Mouse (Mus musculus): ENCODE results near the gene Ttll9. TPM values are rescaled to one million over a fixed set of nuclear protein-coding genes. Genes with fewer than 3 reads are reported as not detected.

Gene Ttll9
- polyA plus RNA-seq, 1 experiment from 2014 or later, result 1.1 TPM

GRCm38 (mm10) chr2:153013724-153014515, 51.6 kb downstream of the Ttll9 start:
- no peaks in the 10 kb centered on the region for H3K9me3 ChIP-seq (ENCODE audit: control insufficient read depth, low read length)
- DNase-seq (ENCODE audit: low spot score), result no peak
- 0 out of 2 replicates have a peak, but pooled peaks cover 4% of the 10 kb centered on the region for H3K27me3 ChIP-seq (replicated peaks; ENCODE audit: control insufficient read depth, insufficient read depth, low read length)
- peak overlapping the region; percentile 94 for H3K4me2 ChIP-seq (ENCODE audit: low read depth, low read length)
- WGBS, result 87% methylated on average over 11 of the region's 11 CpGs
- peak overlapping the region; percentile 85 for H3K9ac ChIP-seq (ENCODE audit: low read depth, low read length)
- H3K4me1 ChIP-seq (ENCODE audit: control insufficient read depth, insufficient read depth, low read length), result peaks cover 8% of the 10 kb centered on the region
- H3K4me3 ChIP-seq (ENCODE audit: low read depth, low read length), result peak overlapping the region; percentile 85
- no peak overlapping the region for H3K27ac ChIP-seq (replicated peaks; ENCODE audit: low read depth, low read length)
- peaks cover 40% of the 10 kb centered on the region for H3K36me3 ChIP-seq (ENCODE audit: control insufficient read depth, insufficient read depth, low read length)
- ATAC-seq (ENCODE audit: low read depth), result no peak

- Histone ChIP-seq H3K4me2 (ENCODE audit: low read depth, low read length) (peak within 1 kb of the TSS; percentile 94), H3K36me3 (ENCODE audit: control insufficient read depth, insufficient read depth, low read length) (peaks cover 29% of the 10 kb centered on the region), H3K4me1 (ENCODE audit: control insufficient read depth, insufficient read depth, low read length) (peaks cover 8% of the 10 kb centered on the region), H3K9me3 (ENCODE audit: control insufficient read depth, low read length) (no peaks in the 10 kb centered on the region), H3K27ac (replicated peaks; ENCODE audit: low read depth, low read length) (no peak within 1 kb of the TSS), H3K4me3 (ENCODE audit: low read depth, low read length) (peak within 1 kb of the TSS; percentile 85), H3K9ac (ENCODE audit: low read depth, low read length) (peak within 1 kb of the TSS; percentile 85), H3K27me3 (replicated peaks; ENCODE audit: control insufficient read depth, insufficient read depth, low read length) (0 out of 2 replicates have a peak, but pooled peaks cover 4% of the 10 kb centered on the region)
- WGBS, result 2% methylated on average over 34 of the region's 54 CpGs
- DNase-seq (ENCODE audit: low spot score), result peak; percentile 96
- peak; percentile 96 for ATAC-seq (ENCODE audit: low read depth)
Observed at GRCm38 (mm10) chr2:153014758-153015593, 52.7 kb downstream of the Ttll9 start, which contains the start of gene Pdrg1. Gene Pdrg1, minus strand, starts transcription at chr2:153015427.

DNA sequence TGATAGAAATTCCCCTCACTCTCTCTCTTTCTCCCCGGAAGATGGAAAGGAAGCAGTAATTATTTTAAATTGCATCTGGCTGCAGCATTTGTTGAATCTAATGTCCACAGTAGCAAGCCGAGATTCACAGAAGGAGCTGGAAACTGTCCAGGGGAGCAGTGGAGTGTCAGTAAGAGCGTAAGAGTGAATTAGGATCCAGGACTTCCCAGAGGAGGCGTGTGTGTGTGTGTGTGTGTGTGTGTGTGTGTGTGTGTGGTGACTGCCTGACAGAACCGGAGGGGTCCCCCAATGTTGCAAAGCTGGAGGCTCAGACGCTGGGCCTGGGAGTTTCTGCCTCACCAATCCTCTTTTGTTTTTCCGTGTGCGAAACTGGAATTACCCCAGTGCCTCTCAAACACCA, 53.5 kb downstream of the Ttll9 start:
- WGBS, result 41% methylated on average over 8 of the region's 8 CpGs
- Histone ChIP-seq H3K4me3 (ENCODE audit: low read depth, low read length) (no peak overlapping the region), H3K9me3 (ENCODE audit: control insufficient read depth, low read length) (no peaks in the 10 kb centered on the region), H3K9ac (ENCODE audit: low read depth, low read length) (no peak overlapping the region), H3K27me3 (replicated peaks; ENCODE audit: control insufficient read depth, insufficient read depth, low read length) (0 out of 2 replicates have a peak, but pooled peaks cover 4% of the 10 kb centered on the region), H3K27ac (replicated peaks; ENCODE audit: low read depth, low read length) (no peak overlapping the region), H3K4me1 (ENCODE audit: control insufficient read depth, insufficient read depth, low read length) (peaks cover 8% of the 10 kb centered on the region), H3K4me2 (ENCODE audit: low read depth, low read length) (peak overlapping the region; percentile 94; the same call in 1 of the 2 replicates), H3K36me3 (ENCODE audit: control insufficient read depth, insufficient read depth, low read length) (peaks cover 22% of the 10 kb centered on the region)
- ATAC-seq (ENCODE audit: low read depth), result no peak
- DNase-seq (ENCODE audit: low spot score), result no peak

DNA sequence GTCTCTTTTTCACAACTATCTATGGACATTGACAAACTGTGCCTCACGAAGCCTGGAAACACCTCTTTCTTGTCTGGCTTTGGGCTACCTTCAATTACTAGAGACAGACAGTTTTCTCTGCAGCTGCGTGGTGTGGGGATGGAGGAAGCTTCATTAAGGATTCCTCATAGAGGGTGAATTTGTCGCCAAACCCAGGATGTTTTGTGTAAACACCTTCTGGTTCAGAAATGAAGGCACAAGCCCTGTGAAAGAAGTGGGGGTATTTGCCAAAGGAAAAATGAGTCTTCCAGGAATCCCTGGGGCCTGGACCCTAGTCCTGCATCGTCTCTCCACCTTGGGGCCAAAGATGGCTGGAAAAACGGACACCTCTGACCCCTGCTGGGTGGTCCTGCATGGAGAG, 54.5 kb downstream of the Ttll9 start:
- ATAC-seq (ENCODE audit: low read depth) (no peak), DNase-seq (ENCODE audit: low spot score) (no peak)
- H3K9ac ChIP-seq (ENCODE audit: low read depth, low read length), result no peak overlapping the region
- 0 out of 2 replicates have a peak, but pooled peaks cover 4% of the 10 kb centered on the region for H3K27me3 ChIP-seq (replicated peaks; ENCODE audit: control insufficient read depth, insufficient read depth, low read length)
- no peak overlapping the region for H3K27ac ChIP-seq (replicated peaks; ENCODE audit: low read depth, low read length)
- H3K9me3 ChIP-seq (ENCODE audit: control insufficient read depth, low read length), result no peaks in the 10 kb centered on the region
- H3K4me3 ChIP-seq (ENCODE audit: low read depth, low read length), result no peak overlapping the region
- H3K4me2 ChIP-seq (ENCODE audit: low read depth, low read length), result no peak overlapping the region
- WGBS, result 35% methylated on average over 5 of the region's 5 CpGs
- peaks cover 8% of the 10 kb centered on the region for H3K4me1 ChIP-seq (ENCODE audit: control insufficient read depth, insufficient read depth, low read length)
- peaks cover 13% of the 10 kb centered on the region for H3K36me3 ChIP-seq (ENCODE audit: control insufficient read depth, insufficient read depth, low read length)

- no peaks in the 10 kb centered on the region for H3K9me3 ChIP-seq (ENCODE audit: control insufficient read depth, low read length)
- H3K4me1 ChIP-seq (ENCODE audit: control insufficient read depth, insufficient read depth, low read length), result peaks cover 3% of the 10 kb centered on the region
- WGBS, result 76% methylated on average over 3 of the region's 3 CpGs
- no peaks in the 10 kb centered on the region for H3K36me3 ChIP-seq (ENCODE audit: control insufficient read depth, insufficient read depth, low read length)
- no peak overlapping the region for H3K27ac ChIP-seq (replicated peaks; ENCODE audit: low read depth, low read length)
- 0 out of 2 replicates have a peak, but pooled peaks cover 4% of the 10 kb centered on the region for H3K27me3 ChIP-seq (replicated peaks; ENCODE audit: control insufficient read depth, insufficient read depth, low read length)
- no peak overlapping the region for H3K4me2 ChIP-seq (ENCODE audit: low read depth, low read length)
- no peak for ATAC-seq (ENCODE audit: low read depth)
- no peak overlapping the region for H3K9ac ChIP-seq (ENCODE audit: low read depth, low read length)
- DNase-seq (ENCODE audit: low spot score), result no peak
- no peak overlapping the region for H3K4me3 ChIP-seq (ENCODE audit: low read depth, low read length)
Observed at GRCm38 (mm10) chr2:153019355-153019754, 57.1 kb downstream of the Ttll9 start.

DNA sequence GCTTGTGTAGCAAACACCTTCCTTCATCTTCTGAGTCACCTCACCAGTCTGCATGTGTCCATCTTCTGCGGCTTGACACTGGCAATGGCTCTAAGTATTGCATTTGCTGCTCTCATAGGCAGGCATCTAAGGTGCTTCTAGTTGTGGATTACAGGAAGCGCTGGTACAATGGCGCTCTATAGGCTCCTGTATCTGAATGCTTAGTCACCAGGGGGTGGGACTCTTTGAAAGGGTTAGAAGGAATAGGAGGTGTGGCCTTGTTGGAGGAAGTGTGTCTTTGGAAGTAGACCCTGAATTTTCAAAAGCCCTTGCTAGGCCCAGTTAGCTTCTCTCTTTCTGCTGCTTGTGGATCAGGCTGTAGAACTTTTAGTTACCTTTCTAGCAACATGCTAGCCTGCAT, 58.9 kb downstream of the Ttll9 start:
- Histone ChIP-seq H3K4me2 (ENCODE audit: low read depth, low read length) (no peak overlapping the region), H3K27me3 (replicated peaks; ENCODE audit: control insufficient read depth, insufficient read depth, low read length) (0 out of 2 replicates have a peak, but pooled peaks cover 4% of the 10 kb centered on the region), H3K27ac (replicated peaks; ENCODE audit: low read depth, low read length) (no peak overlapping the region), H3K9ac (ENCODE audit: low read depth, low read length) (no peak overlapping the region), H3K4me3 (ENCODE audit: low read depth, low read length) (no peak overlapping the region), H3K9me3 (ENCODE audit: control insufficient read depth, low read length) (no peaks in the 10 kb centered on the region), H3K36me3 (ENCODE audit: control insufficient read depth, insufficient read depth, low read length) (no peaks in the 10 kb centered on the region), H3K4me1 (ENCODE audit: control insufficient read depth, insufficient read depth, low read length) (no peaks in the 10 kb centered on the region)
- 63% methylated on average over 3 of the region's 3 CpGs for WGBS
- no peak for DNase-seq (ENCODE audit: low spot score)
- ATAC-seq (ENCODE audit: low read depth), result no peak

- Histone ChIP-seq H3K4me2 (ENCODE audit: low read depth, low read length) (no peak overlapping the region), H3K9ac (ENCODE audit: low read depth, low read length) (no peak overlapping the region), H3K4me3 (ENCODE audit: low read depth, low read length) (no peak overlapping the region), H3K36me3 (ENCODE audit: control insufficient read depth, insufficient read depth, low read length) (no peaks in the 10 kb centered on the region), H3K9me3 (ENCODE audit: control insufficient read depth, low read length) (no peaks in the 10 kb centered on the region), H3K27ac (replicated peaks; ENCODE audit: low read depth, low read length) (no peak overlapping the region), H3K27me3 (replicated peaks; ENCODE audit: control insufficient read depth, insufficient read depth, low read length) (no peaks in the 10 kb centered on the region), H3K4me1 (ENCODE audit: control insufficient read depth, insufficient read depth, low read length) (no peaks in the 10 kb centered on the region)
- ATAC-seq (ENCODE audit: low read depth), result no peak
- WGBS, result 68% methylated on average over 4 of the region's 4 CpGs
- no peak for DNase-seq (ENCODE audit: low spot score)
Observed at GRCm38 (mm10) chr2:153022855-153023254, 60.6 kb downstream of the Ttll9 start.

GRCm38 (mm10) chr2:153026052-153026451, 63.8 kb downstream of the Ttll9 start:
- DNase-seq (ENCODE audit: low spot score) (no peak), ATAC-seq (ENCODE audit: low read depth) (no peak)
- 73% methylated on average over 7 of the region's 7 CpGs for WGBS
- no peak overlapping the region for H3K27ac ChIP-seq (replicated peaks; ENCODE audit: low read depth, low read length)
- peaks cover 24% of the 10 kb centered on the region for H3K27me3 ChIP-seq (replicated peaks; ENCODE audit: control insufficient read depth, insufficient read depth, low read length)
- H3K4me1 ChIP-seq (ENCODE audit: control insufficient read depth, insufficient read depth, low read length), result no peaks in the 10 kb centered on the region
- no peak overlapping the region for H3K9ac ChIP-seq (ENCODE audit: low read depth, low read length)
- no peaks in the 10 kb centered on the region for H3K9me3 ChIP-seq (ENCODE audit: control insufficient read depth, low read length)
- no peak overlapping the region for H3K4me3 ChIP-seq (ENCODE audit: low read depth, low read length)
- H3K36me3 ChIP-seq (ENCODE audit: control insufficient read depth, insufficient read depth, low read length), result no peaks in the 10 kb centered on the region
- H3K4me2 ChIP-seq (ENCODE audit: low read depth, low read length), result no peak overlapping the region

Data from embryonic facial prominence, embryonic 14.5 days (tissue).